Mouse (Mus musculus) midbrain, postnatal 0 days (tissue): Measurements from ENCODE around the gene Nkain4. TPM values are rescaled to one million over a fixed set of nuclear protein-coding genes. Genes with fewer than 3 reads are reported as not detected.
A peak's percentile ranks its signal among the peaks of the same experiment; 100 is the strongest.

Experiments used
- ATAC-seq: fragments of 200-750 bp; cut with Nextera tagmentation; 2 replicates; pipeline ENCODE4 v1.8.0; 2017; ENCODE audit warnings: moderate number of reproducible peaks, mild to moderate bottlenecking, moderate TSS enrichment, moderate library complexity; ENCODE audit not compliant: low FRiP score
- DNase-seq: peaks from one replicate; pipeline ENCODE4 v3.0.0-alpha.2; 2015; ENCODE audit warnings: low spot score
- H3K27ac ChIP-seq: fragments of 300-500 bp; sonication (generic); 2 replicates; pipeline ENCODE4 v1.5.1; 2014; ENCODE audit warnings: low read depth, mild to moderate bottlenecking, low read length, mixed read lengths
- H3K27me3 ChIP-seq: fragments of 300-500 bp; sonication (generic); 2 replicates; pipeline ENCODE4 v1.6.1; 2014; ENCODE audit warnings: low read length, control low read depth, mixed read lengths; ENCODE audit not compliant: insufficient read depth
- H3K36me3 ChIP-seq: fragments of 300-500 bp; sonication (generic); 2 replicates; pipeline ENCODE4 v1.6.1; 2014; ENCODE audit warnings: low read length, control low read depth, mixed read lengths; ENCODE audit not compliant: insufficient read depth
- H3K4me1 ChIP-seq: fragments of 300-500 bp; sonication (generic); 2 replicates; pipeline ENCODE4 v1.6.1; 2014; ENCODE audit warnings: mild to moderate bottlenecking, control low read depth, antibody characterized with exemption, low read length, mixed read lengths; ENCODE audit not compliant: insufficient read depth
- H3K4me2 ChIP-seq: fragments of 300-500 bp; sonication (generic); 2 replicates; pipeline ENCODE4 v1.6.1; 2014; ENCODE audit warnings: low read depth, mild to moderate bottlenecking, low read length, mixed read lengths; ENCODE audit not compliant: poor library complexity, severe bottlenecking
- H3K4me3 ChIP-seq: fragments of 300-500 bp; sonication (generic); 2 replicates; pipeline ENCODE4 v1.5.1; 2014; ENCODE audit warnings: low read depth, mild to moderate bottlenecking, low read length, moderate library complexity
- H3K9ac ChIP-seq: fragments of 300-500 bp; sonication (generic); replicated peaks from 2 replicates; pipeline ENCODE4 v1.6.1; 2014; ENCODE audit warnings: mild to moderate bottlenecking, low read length, moderate library complexity, mixed read lengths; ENCODE audit not compliant: poor library complexity, severe bottlenecking
- H3K9me3 ChIP-seq: fragments of 300-500 bp; sonication (generic); 2 replicates; pipeline ENCODE4 v1.6.1; 2016; ENCODE audit warnings: low read length, control low read depth
- CTCF ChIP-seq: IDR thresholded peaks from 2 replicates; pipeline ENCODE4 v1.5.1; 2016; ENCODE audit warnings: antibody characterized with exemption, mild to moderate bottlenecking
- WGBS: fragments of 180-500 bp; shearing (Covaris S2); extraction: QIAGEN DNeasy Blood & Tissue Kit; methylation state at CpG from one replicate; pipeline ENCODE4 v1.1.7; 2014; 5-methylcytosine and 5-hydroxymethylcytosine counted together
- polyA plus RNA-seq: library from polyadenylated mRNA; unstranded; fragments of >200 nt; fragmentation: Nextera tagmentation; extraction: Ambion mirVana; gene quantifications from 2 replicates; pipeline ENCODE4 v1.2.1, GENCODE M21; 2015
- total RNA-seq: library from RNA; depleted of rRNA; stranded (reverse); fragments of >200 nt; gene quantifications from 2 replicates; pipeline ENCODE4 v1.2.3, GENCODE M21; 2014

The Nkain4 gene
- total and polyA plus RNA-seq, 2 experiments from 2014 or later, result 59.5 to 95.5 TPM

DNA sequence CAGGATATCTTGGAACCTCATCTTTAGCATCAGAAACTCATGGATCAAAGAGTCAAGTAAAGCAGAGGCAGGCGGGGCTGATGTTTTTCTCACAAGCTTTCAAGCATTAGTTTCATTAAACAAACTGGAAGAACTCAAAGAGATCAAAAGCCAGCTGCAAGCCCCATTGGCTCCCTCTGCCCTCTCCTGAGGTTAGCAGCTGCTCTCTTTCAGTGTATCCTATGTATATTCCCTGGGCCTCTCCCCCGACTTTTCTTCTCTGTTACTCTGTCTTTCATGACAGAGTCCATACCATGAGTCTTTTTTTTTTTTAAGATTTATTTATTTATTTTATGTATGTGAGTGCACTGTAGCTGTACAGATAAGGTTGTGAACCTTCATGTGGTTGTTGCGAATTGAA, 5.7 kb upstream of the Nkain4 start:
- Histone ChIP-seq H3K27ac (no peak overlapping the region), H3K27me3 (no peaks in the 10 kb centered on the region), H3K4me2 (no peak overlapping the region), H3K9me3 (no peaks in the 10 kb centered on the region), H3K9ac (no peak overlapping the region), H3K4me1 (no peaks in the 10 kb centered on the region), H3K4me3 (no peak overlapping the region), H3K36me3 (no peaks in the 10 kb centered on the region)
- TF ChIP-seq CTCF, result no peak
- WGBS, result 81% methylated on average over 3 of the region's 3 CpGs
- DNase-seq (no peak), ATAC-seq (no peak)

DNA sequence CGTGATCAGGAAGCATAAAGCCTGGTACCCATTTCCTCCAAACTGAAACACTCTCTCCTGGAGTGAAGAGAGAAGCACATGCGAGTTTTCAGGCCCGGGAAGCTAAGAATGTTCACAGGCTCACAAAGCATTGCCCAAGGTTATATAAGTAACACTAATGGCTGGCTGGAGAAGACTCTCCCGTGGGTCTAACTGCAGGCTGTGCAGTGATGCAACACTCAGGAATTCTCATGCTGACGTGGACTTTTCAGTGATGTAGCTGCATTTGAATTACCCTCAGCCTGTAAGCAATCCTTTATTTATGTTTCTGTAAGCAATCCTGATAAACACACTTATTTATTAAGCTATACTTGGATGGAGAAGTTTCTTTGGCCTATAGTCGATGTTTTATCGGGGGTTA, 5.1 kb upstream of the Nkain4 start:
- DNase-seq, result no peak
- no peak for ATAC-seq
- H3K36me3 ChIP-seq, result no peaks in the 10 kb centered on the region
- H3K4me3 ChIP-seq, result no peak overlapping the region
- TF ChIP-seq CTCF, result no peak
- WGBS, result 80% methylated on average over 7 of the region's 7 CpGs
- H3K27ac ChIP-seq, result no peak overlapping the region
- H3K4me2 ChIP-seq, result no peak overlapping the region
- H3K27me3 ChIP-seq, result no peaks in the 10 kb centered on the region
- H3K9me3 ChIP-seq, result no peaks in the 10 kb centered on the region
- no peak overlapping the region for H3K9ac ChIP-seq
- H3K4me1 ChIP-seq, result no peaks in the 10 kb centered on the region

DNA sequence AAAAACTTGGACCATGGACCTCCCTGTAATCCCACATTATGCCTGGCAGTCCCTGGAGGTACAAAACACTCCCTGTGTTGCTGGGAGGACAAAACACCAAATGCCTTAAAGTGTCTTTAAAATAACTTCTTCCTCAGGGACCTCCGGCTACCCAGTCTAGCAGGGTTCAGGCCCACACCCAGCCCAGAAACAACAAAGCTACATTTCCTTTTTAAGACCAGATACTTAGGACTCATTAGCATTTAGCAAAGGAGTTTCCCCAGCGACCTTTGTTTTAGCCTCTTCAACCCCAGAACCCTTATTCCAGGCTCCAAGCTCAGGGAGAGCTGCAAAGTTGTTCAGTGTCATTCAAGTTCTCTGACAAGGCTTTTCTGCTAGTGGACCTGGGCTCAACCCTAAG, 861 bp downstream of the Nkain4 start:
- DNase-seq, result peak; percentile 8

GRCm38 (mm10) chr2:180952731-180953171, 1.7 kb downstream of the Nkain4 start:
- Histone ChIP-seq H3K4me3 (peak overlapping the region; percentile 55; the same call in 1 of the 2 replicates), H3K27me3 (no peaks in the 10 kb centered on the region), H3K9ac (peak overlapping the region; percentile 70; the same call in 1 of the 2 replicates), H3K27ac (peak overlapping the region; percentile 74), H3K9me3 (no peaks in the 10 kb centered on the region), H3K4me1 (peaks cover 13% of the 10 kb centered on the region), H3K36me3 (no peaks in the 10 kb centered on the region), H3K4me2 (peak overlapping the region; percentile 86)
- no peak for TF ChIP-seq CTCF
- DNase-seq (peak; percentile 81), ATAC-seq (peak; percentile 59)
- 6% methylated on average over 9 of the region's 9 CpGs for whole genome bisulfite sequencing

More for the DNA sequence above, 861 bp downstream of the Nkain4 start:
- peak overlapping the region; percentile 70 for H3K9ac ChIP-seq
- no peaks in the 10 kb centered on the region for H3K9me3 ChIP-seq
- H3K4me3 ChIP-seq, result peak overlapping the region; percentile 55
- H3K27ac ChIP-seq, result peak overlapping the region; percentile 74
- no peaks in the 10 kb centered on the region for H3K36me3 ChIP-seq
- TF ChIP-seq CTCF, result no peak
- ATAC-seq, result no peak
- H3K27me3 ChIP-seq, result no peaks in the 10 kb centered on the region
- WGBS, result 8% methylated on average over 2 of the region's 2 CpGs
- peaks cover 13% of the 10 kb centered on the region for H3K4me1 ChIP-seq
- H3K4me2 ChIP-seq, result peak overlapping the region; percentile 86

GRCm38 (mm10) chr2:180949947-180950346, 4.6 kb downstream of the Nkain4 start:
- Histone ChIP-seq H3K27ac (no peak overlapping the region), H3K27me3 (no peaks in the 10 kb centered on the region), H3K4me3 (no peak overlapping the region), H3K9me3 (no peaks in the 10 kb centered on the region), H3K9ac (no peak overlapping the region), H3K36me3 (no peaks in the 10 kb centered on the region), H3K4me1 (peaks cover 13% of the 10 kb centered on the region), H3K4me2 (no peak overlapping the region)
- DNase-seq (no peak), ATAC-seq (no peak)
- no peak for TF ChIP-seq CTCF
- 38% methylated on average over 1 of the region's 1 CpGs for WGBS

- no peaks in the 10 kb centered on the region for H3K27me3 ChIP-seq
- no peak overlapping the region for H3K4me3 ChIP-seq
- no peaks in the 10 kb centered on the region for H3K9me3 ChIP-seq
- H3K36me3 ChIP-seq, result 0 out of 2 replicates have a peak, but pooled peaks cover 3% of the 10 kb centered on the region
- DNase-seq (peak; percentile 57), ATAC-seq (no peak)
- H3K27ac ChIP-seq, result no peak overlapping the region; the same call in 1 of the 2 replicates
- H3K4me1 ChIP-seq, result no peaks in the 10 kb centered on the region
- no peak overlapping the region for H3K9ac ChIP-seq
- no peak overlapping the region for H3K4me2 ChIP-seq
- TF ChIP-seq CTCF, result no peak
Observed at GRCm38 (mm10) chr2:180941869-180942268, 12.6 kb downstream of the Nkain4 start.
